Mouse (Mus musculus): Measurements from ENCODE around the gene Irgc1. TPM values are rescaled to one million over a fixed set of nuclear protein-coding genes. Genes with fewer than 3 reads are reported as not detected.
A peak's percentile ranks its signal among the peaks of the same experiment; 100 is the strongest.

Gene Irgc1
- total RNA-seq, 1 experiment from 2014 or later = not detected

GRCm38 (mm10) chr7:24394475-24395161 lies 57.5 kb downstream of the Irgc1 start:
- peak; percentile 47 to 56 for ATAC-seq (replicated peaks in 1 of 2; ENCODE audit: insufficient read depth in 1 of 2, low FRiP score in 2 of 2, low TSS enrichment in 1 of 2, low read depth in 1 of 2, poor library complexity in 2 of 2, severe bottlenecking in 2 of 2)

DNA sequence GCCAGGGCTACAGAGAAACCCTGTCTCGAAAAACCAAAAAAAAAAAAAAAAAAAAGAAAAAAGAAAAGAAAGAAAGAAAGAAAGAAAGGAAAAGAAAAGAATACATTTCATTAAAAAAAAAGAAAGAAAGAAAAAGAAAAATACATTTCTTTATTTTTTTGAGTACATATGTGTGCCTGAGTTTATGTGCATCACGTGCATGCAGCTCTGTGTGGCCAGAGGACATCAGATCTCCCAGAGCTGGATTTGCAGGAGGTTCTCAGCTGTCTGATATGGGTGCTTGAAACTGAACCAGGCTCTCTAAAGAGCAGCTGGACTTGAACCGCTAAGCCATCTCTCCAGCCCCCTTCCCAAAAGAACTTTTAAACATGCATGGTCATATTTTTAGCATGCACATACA lies 58.0 kb downstream of the Irgc1 start:
- no peak for ATAC-seq (replicated peaks in 1 of 2; ENCODE audit: insufficient read depth in 1 of 2, low FRiP score in 2 of 2, low TSS enrichment in 1 of 2, low read depth in 1 of 2, poor library complexity in 2 of 2, severe bottlenecking in 2 of 2)

DNA sequence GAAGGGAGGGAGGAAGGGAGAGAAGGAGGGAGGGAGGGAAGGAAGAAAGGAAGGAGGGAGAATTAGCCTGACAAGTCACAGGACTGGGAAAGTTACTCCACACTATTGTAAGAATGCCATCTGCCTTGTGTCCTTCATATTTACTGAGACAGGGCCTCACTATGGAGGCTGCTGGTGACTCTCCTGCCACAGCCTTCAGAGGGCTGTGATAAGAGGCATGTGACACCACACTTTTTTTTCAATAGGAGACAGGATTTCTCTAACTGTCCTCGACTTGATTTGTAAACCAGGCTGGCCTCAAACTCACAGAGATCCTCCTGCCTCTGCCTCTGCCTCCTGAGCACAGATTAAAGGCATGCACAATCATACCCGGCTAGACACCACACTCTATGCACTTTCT lies 60.4 kb downstream of the Irgc1 start:
- no peak for ATAC-seq (replicated peaks in 1 of 2; ENCODE audit: insufficient read depth in 1 of 2, low FRiP score in 2 of 2, low TSS enrichment in 1 of 2, low read depth in 1 of 2, poor library complexity in 2 of 2, severe bottlenecking in 2 of 2)

- no peak for ATAC-seq (replicated peaks in 1 of 2; ENCODE audit: insufficient read depth in 1 of 2, low FRiP score in 2 of 2, low TSS enrichment in 1 of 2, low read depth in 1 of 2, poor library complexity in 2 of 2, severe bottlenecking in 2 of 2)
Observed at GRCm38 (mm10) chr7:24391077-24391476, 61.0 kb downstream of the Irgc1 start.

GRCm38 (mm10) chr7:24390512-24390911 lies 61.6 kb downstream of the Irgc1 start:
- ATAC-seq (replicated peaks in 1 of 2; ENCODE audit: insufficient read depth in 1 of 2, low FRiP score in 2 of 2, low TSS enrichment in 1 of 2, low read depth in 1 of 2, poor library complexity in 2 of 2, severe bottlenecking in 2 of 2) = no peak

DNA sequence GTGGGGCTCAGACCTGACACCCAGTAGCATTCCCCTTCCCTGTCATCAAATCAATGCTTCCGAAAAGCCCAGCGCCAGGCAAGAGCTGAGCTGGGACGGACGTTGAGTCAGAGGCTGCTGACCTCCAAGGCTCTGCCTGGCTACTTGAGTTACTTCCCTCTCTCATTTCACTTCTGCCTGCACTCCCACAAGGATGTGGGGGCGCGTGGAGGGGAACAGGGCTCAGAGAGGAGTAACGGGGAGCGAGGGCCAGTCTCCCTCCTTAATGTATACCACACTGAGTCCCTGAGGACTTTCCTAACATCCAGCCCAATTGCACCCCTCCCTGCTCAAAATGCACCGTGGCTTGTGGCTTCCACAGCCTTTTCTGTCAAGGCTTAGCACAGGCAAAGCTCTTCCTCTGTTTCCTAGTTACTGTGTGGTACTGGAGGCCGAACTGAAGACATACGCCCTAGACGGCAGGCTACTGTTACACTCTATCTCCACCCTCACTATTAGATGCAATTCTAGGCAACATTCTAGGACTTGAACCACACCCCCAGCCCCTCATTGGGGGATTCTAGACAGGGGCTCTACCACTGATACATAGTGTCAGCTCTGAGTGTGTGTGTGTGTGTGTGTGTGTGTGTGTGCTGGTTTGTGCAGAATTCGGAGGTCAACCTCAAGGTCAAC lies 62.4 kb downstream of the Irgc1 start:
- peak in 1 of 2 experiments; percentile 31; a peak in 2 of 4 replicates for ATAC-seq (replicated peaks in 1 of 2; ENCODE audit: insufficient read depth in 1 of 2, low FRiP score in 2 of 2, low TSS enrichment in 1 of 2, low read depth in 1 of 2, poor library complexity in 2 of 2, severe bottlenecking in 2 of 2)

- ATAC-seq (replicated peaks in 1 of 2; ENCODE audit: insufficient read depth in 1 of 2, low FRiP score in 2 of 2, low TSS enrichment in 1 of 2, low read depth in 1 of 2, poor library complexity in 2 of 2, severe bottlenecking in 2 of 2) = peak; percentile 68 to 77
Observed at GRCm38 (mm10) chr7:24387059-24387556, 65.0 kb downstream of the Irgc1 start.

DNA sequence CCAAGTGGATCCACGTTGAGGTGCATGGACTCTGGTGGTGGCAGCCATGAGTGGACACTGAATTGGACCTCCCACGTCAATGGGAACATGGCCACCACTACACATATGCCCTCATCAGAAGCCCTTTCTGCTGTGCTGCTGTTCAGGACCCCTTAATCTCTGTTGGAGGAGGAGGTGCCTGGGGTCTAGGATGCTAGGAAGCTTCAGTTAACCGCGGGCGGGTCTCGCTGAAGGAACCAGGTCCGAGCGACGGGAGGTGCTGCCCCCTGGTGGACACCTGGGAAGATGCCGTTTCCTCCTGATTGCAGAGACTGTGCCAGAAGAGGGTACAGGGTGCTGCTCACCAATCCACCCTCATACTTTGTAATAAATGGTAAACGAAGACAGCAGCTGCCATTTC lies 67.3 kb downstream of the Irgc1 start:
- ATAC-seq (replicated peaks in 1 of 2; ENCODE audit: insufficient read depth in 1 of 2, low FRiP score in 2 of 2, low TSS enrichment in 1 of 2, low read depth in 1 of 2, poor library complexity in 2 of 2, severe bottlenecking in 2 of 2) = peak; percentile 17 to 23; a peak in 1 of 4 replicates

DNA sequence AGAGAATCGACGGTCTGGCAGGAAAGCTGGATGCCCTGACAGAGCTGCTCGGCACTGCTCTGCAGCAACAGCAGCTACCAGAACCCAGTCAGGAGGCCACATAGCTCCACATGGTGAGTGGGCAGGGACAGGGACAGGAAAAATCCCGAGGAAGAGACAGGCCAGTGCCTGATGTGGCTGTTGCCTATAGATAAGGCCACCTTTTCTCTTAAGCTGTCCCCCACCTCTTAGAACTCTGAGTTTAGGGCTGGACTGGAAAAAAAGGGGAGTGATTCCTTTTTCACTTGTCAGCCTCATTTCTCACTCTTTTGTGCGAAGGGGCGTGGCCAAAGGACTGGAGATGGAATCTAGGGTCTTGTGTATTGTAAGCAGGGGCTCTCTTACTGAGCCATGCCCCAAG lies 68.0 kb downstream of the Irgc1 start:
- ATAC-seq (replicated peaks in 1 of 2; ENCODE audit: insufficient read depth in 1 of 2, low FRiP score in 2 of 2, low TSS enrichment in 1 of 2, low read depth in 1 of 2, poor library complexity in 2 of 2, severe bottlenecking in 2 of 2) = no peak

DNA sequence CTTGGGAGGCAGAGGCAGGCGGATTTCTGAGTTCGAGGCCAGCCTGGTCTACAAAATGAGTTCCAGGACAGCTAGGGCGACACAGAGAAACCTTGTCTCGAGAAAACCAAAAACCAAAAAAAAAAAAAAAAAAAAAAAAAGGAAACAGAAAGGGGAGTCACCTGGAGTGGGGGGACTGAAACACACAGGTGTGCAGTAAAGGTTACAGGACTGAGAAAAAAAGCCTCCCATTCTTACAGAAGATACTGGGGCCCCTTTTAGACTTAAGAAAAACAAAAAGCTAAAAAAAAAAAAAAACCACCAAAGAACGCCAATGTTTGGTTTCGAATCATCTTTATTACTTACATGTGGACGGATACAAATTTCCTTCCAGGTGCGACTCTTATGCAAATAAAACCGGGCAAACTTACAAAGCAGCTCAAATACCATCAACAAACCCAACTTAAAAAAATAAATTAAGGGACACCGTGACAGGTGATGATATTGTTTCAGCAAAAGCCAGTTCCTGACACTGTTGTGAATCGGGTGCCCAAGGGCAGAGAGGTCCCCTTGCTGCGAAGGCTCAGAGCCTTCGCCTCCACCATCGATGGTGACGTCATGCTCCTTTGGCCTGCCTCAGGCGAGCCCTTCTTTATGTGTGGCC lies 69.2 kb downstream of the Irgc1 start:
- ATAC-seq (replicated peaks in 1 of 2; ENCODE audit: insufficient read depth in 1 of 2, low FRiP score in 2 of 2, low TSS enrichment in 1 of 2, low read depth in 1 of 2, poor library complexity in 2 of 2, severe bottlenecking in 2 of 2) = no peak

Other genes starting within 250 kb of the Irgc1 start
- 13.8 and 15.4 TPM in 2 replicates for gene Zfp111, start 240.9 kb downstream of the Irgc1 start, total RNA-seq (2017)
- gene Zfp109, start 214.7 kb downstream of the Irgc1 start, total RNA-seq (2017) = 10.6 and 12.9 TPM in 2 replicates
- gene Zfp108, start 197.5 kb downstream of the Irgc1 start, total RNA-seq (2017) = 2.0 and 4.6 TPM in 2 replicates
- gene Zfp93, start 181.9 kb downstream of the Irgc1 start, total RNA-seq (2017) = 5.1 and 9.1 TPM in 2 replicates
- gene Zfp61, start 151.1 kb downstream of the Irgc1 start, total RNA-seq (2017) = 23.2 and 24.6 TPM in 2 replicates
- 5.5 and 6.5 TPM in 2 replicates for gene Zfp94, start 135.6 kb downstream of the Irgc1 start, total RNA-seq (2017)
- not detected in 2 replicates for gene Tescl, start 118.4 kb downstream of the Irgc1 start, total RNA-seq (2017)
- gene Lypd5, start 103.1 kb downstream of the Irgc1 start, total RNA-seq (2017) = not detected in 2 replicates
- gene Kcnn4, start 82.0 kb downstream of the Irgc1 start, total RNA-seq (2017) = 75.9 and 80.8 TPM in 2 replicates
- gene Smg9, start 52.7 kb downstream of the Irgc1 start, total RNA-seq (2017) = 15.6 and 21.3 TPM in 2 replicates
- 37.1 and 53.2 TPM in 2 replicates for gene Plaur, start 10.2 kb upstream of the Irgc1 start, total RNA-seq (2017)
- 0.35 TPM in 1 of 2 replicates, not detected in the other for gene Cadm4, start 29.7 kb upstream of the Irgc1 start, total RNA-seq (2017)
- gene Zfp428, start 54.7 kb upstream of the Irgc1 start, total RNA-seq (2017) = 1.1 and 5.1 TPM in 2 replicates
- not detected in 2 replicates for gene AC161166.1, start 60.2 kb upstream of the Irgc1 start, total RNA-seq (2017)
- 6.8 and 8.0 TPM in 2 replicates for gene Irgq, start 78.4 kb upstream of the Irgc1 start, total RNA-seq (2017)
- not detected in 2 replicates for gene Pinlyp, start 93.8 kb upstream of the Irgc1 start, total RNA-seq (2017)
- 42.9 and 43.3 TPM in 2 replicates for gene Xrcc1, start 94.0 kb upstream of the Irgc1 start, total RNA-seq (2017)
- 14.2 and 16.4 TPM in 2 replicates for gene Ethe1, start 135.2 kb upstream of the Irgc1 start, total RNA-seq (2017)
- not detected in 2 replicates for gene Zfp575, start 135.3 kb upstream of the Irgc1 start, total RNA-seq (2017)
- 13.9 and 17.5 TPM in 2 replicates for gene Phldb3, start 158.5 kb upstream of the Irgc1 start, total RNA-seq (2017)
- gene Lypd3, start 184.3 kb upstream of the Irgc1 start, total RNA-seq (2017) = not detected in 2 replicates
- gene Tex101, start 224.4 kb upstream of the Irgc1 start, total RNA-seq (2017) = not detected in 2 replicates